Mouse (Mus musculus) CH12.LX (cell line): ENCODE measurements around the gene Rad23b.

Source experiments
- BHLHE40 ChIP-seq: IDR thresholded peaks from 2 replicates; pipeline ENCODE4 v1.6.1; 2011; ENCODE audit warnings: mild to moderate bottlenecking, low read depth, low read length, improper control_type of control experiment
- CHD2 ChIP-seq: IDR thresholded peaks from 2 replicates; pipeline ENCODE4 v1.6.1; 2011; ENCODE audit warnings: low read length, improper control_type of control experiment
- CTCF ChIP-seq, 2 experiments: IDR thresholded peaks in 1 of 2; conservative IDR thresholded peaks in 1 of 2; 2 replicates each; pipeline ENCODE4 v1.5.1; 2011 to 2012; ENCODE audit warnings: low read depth in 2 of 2, low read length in 2 of 2, improper control_type of control experiment in 1 of 2, inconsistent platforms in 1 of 2, mild to moderate bottlenecking in 1 of 2, moderate library complexity in 1 of 2
- E2F4 ChIP-seq: IDR thresholded peaks from 2 replicates; pipeline ENCODE4 v1.6.1; 2011; ENCODE audit warnings: low read depth, low read length, improper control_type of control experiment; ENCODE audit not compliant: insufficient replicate concordance
- EP300 ChIP-seq: IDR thresholded peaks from 2 replicates; pipeline ENCODE4 v1.6.1; 2011; ENCODE audit warnings: low read length, improper control_type of control experiment
- ETS1 ChIP-seq: conservative IDR thresholded peaks from 2 replicates; pipeline ENCODE4 v1.6.1; 2012; ENCODE audit warnings: low read depth, mild to moderate bottlenecking, inconsistent platforms, low read length, improper control_type of control experiment, moderate library complexity
- GABPA ChIP-seq: IDR thresholded peaks from 2 replicates; pipeline ENCODE4 v1.6.1; 2012; ENCODE audit warnings: low read depth, low read length, improper control_type of control experiment, inconsistent platforms; ENCODE audit not compliant: insufficient replicate concordance
- JUND ChIP-seq: conservative IDR thresholded peaks from 2 replicates; pipeline ENCODE4 v1.6.1; 2011; ENCODE audit warnings: low read depth, low read length, improper control_type of control experiment
- ZNF384 ChIP-seq: IDR thresholded peaks from 2 replicates; pipeline ENCODE4 v1.6.1; 2012; ENCODE audit warnings: low read depth, low read length, improper control_type of control experiment, inconsistent platforms

DNA sequence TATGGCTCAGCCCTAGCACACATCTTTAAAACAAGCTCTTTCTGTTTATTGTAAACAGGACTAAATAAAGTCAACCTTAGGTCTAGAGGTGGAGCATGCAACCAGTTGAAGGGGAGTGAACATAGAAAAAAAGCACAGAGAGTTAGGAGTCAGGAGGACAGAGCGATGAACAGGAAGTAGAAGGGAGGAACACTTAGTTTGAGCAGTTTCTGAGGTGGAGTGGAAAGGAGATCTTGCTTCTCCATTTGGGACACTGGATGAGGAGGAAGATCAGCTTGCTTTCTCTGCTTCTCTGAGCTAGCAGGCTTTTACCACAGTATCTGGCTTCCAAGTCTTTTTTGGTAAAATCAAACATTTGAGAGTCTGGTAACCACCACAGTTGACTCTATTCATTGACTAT is 8.0 kb upstream of the Rad23b start:
- TF ChIP-seq EP300 = no peak
- TF ChIP-seq CTCF (conservative IDR thresholded peaks at IDR 0.05 in 1 of 2, IDR thresholded peaks at IDR 0.05 in 1 of 2; ENCODE audit: low read depth in 2 of 2, low read length in 2 of 2) = no peak
- no peak for TF ChIP-seq BHLHE40
- TF ChIP-seq JUND = no peak
- TF ChIP-seq ZNF384 = no peak
- TF ChIP-seq ETS1 = no peak
- TF ChIP-seq CHD2 = no peak
- no peak for TF ChIP-seq E2F4
- no peak for TF ChIP-seq GABPA
